Mouse (Mus musculus) kidney, embryonic 14.5 days (tissue): ENCODE measurements around the gene Erp27. TPM values are rescaled to one million over a fixed set of nuclear protein-coding genes. Genes with fewer than 3 reads are reported as not detected.
"Not testable (repeated sequence)": the region's sequence is repeated elsewhere in the genome, so short reads cannot be mapped to it uniquely, and the experiment has no call there.

Experiments used
- ATAC-seq: fragments of 200-750 bp; cut with Nextera tagmentation; 2 replicates; pipeline ENCODE4 v1.8.0; 2017; ENCODE audit warnings: moderate number of reproducible peaks, mild to moderate bottlenecking, moderate TSS enrichment, moderate library complexity; ENCODE audit not compliant: low FRiP score, low TSS enrichment
- H3K27ac ChIP-seq: fragments of 300-500 bp; sonication (generic); 2 replicates; pipeline ENCODE4 v1.5.1; 2014; ENCODE audit warnings: low read depth, mild to moderate bottlenecking, low read length, moderate library complexity, mixed read lengths
- H3K27me3 ChIP-seq: fragments of 300-500 bp; sonication (generic); 2 replicates; pipeline ENCODE4 v1.6.1; 2014; ENCODE audit warnings: mild to moderate bottlenecking, low read length; ENCODE audit not compliant: control insufficient read depth, insufficient read depth
- H3K36me3 ChIP-seq: fragments of 300-500 bp; sonication (generic); 2 replicates; pipeline ENCODE4 v1.6.1; 2014; ENCODE audit warnings: low read length, mixed read lengths; ENCODE audit not compliant: control insufficient read depth, insufficient read depth
- H3K4me1 ChIP-seq: fragments of 300-500 bp; sonication (generic); 2 replicates; pipeline ENCODE4 v1.6.1; 2014; ENCODE audit warnings: low read length, mixed read lengths; ENCODE audit not compliant: control insufficient read depth, insufficient read depth
- H3K4me2 ChIP-seq: fragments of 300-500 bp; sonication (generic); replicated peaks from 2 replicates; pipeline ENCODE4 v1.6.1; 2014; ENCODE audit warnings: low read depth, mild to moderate bottlenecking, low read length
- H3K4me3 ChIP-seq: fragments of 300-500 bp; sonication (generic); 2 replicates; pipeline ENCODE4 v1.5.1; 2014; ENCODE audit warnings: mild to moderate bottlenecking, low read length
- H3K9ac ChIP-seq: fragments of 300-500 bp; sonication (generic); 2 replicates; pipeline ENCODE4 v1.6.1; 2014; ENCODE audit warnings: low read depth, mild to moderate bottlenecking, low read length, moderate library complexity
- H3K9me3 ChIP-seq: fragments of 300-500 bp; sonication (generic); 2 replicates; pipeline ENCODE4 v1.6.1; 2016; ENCODE audit warnings: low read length; ENCODE audit not compliant: control insufficient read depth
- WGBS: fragments of 180-500 bp; shearing (Covaris S2); extraction: QIAGEN DNeasy Blood & Tissue Kit; methylation state at CpG from one replicate; pipeline ENCODE4 v1.1.7; 2014; 5-methylcytosine and 5-hydroxymethylcytosine counted together
- polyA plus RNA-seq: library from polyadenylated mRNA; unstranded; fragments of >200 nt; fragmentation: Nextera tagmentation; extraction: Ambion mirVana; gene quantifications from 2 replicates; pipeline ENCODE4 v1.2.1, GENCODE M21; 2014

The Erp27 gene
- polyA plus RNA-seq: 0.22 and 0.31 TPM in 2 replicates

DNA sequence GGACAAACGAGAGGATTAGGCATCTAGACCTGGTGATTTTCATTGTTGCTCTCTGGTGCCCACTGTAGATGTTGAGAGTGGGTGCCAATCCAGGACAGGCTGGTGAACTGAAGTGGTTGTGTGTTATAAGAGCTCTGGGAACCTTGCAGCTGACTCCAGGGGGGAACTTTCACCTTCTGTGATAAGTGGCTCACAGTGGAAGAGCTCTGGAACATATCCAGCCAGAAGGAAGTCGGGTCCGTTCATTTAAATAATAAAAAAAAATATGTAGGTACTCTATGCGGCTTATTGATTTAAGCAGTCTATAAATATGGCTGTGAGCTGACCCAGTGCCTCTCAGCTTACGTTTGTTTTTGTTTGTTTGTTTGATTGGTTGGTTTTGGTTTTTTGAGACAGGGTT lies at the start of gene Erp27:
Gene Erp27, minus strand, starts transcription at position 101 of the 400 bp plus-strand sequence.
- Histone ChIP-seq H3K4me2 (no peak within 1 kb of the TSS), H3K4me1 (peaks cover 4% of the 10 kb centered on the region; the same call in 1 of the 2 replicates), H3K27me3 (no peaks in the 10 kb centered on the region), H3K36me3 (no peaks in the 10 kb centered on the region), H3K27ac (no peak within 1 kb of the TSS), H3K4me3 (no peak within 1 kb of the TSS), H3K9me3 (no peaks in the 10 kb centered on the region), H3K9ac (no peak within 1 kb of the TSS)
- 78% methylated on average over 5 of the region's 5 CpGs for WGBS
- no peak for ATAC-seq

DNA sequence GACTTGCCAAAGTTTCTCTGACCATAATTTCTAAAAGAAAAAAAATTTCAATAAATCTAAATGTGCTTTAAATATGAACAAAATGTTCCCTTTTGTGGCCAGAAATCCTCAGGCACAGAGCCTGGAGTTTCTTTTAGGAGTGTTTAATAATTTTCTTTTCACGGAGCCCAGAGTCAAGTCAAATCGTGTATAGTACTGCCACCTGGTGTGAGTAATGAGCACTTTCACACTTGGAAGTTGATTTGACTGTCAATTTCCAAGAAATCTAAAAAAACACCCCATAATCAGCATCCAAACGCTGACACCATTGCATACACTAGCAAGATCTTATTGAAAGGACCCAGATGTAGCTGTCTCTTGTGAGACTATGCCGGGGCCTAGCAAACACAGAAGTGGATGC lies 46.9 kb upstream of the Erp27 start:
- WGBS: 27% methylated on average over 4 of the region's 4 CpGs
- H3K36me3 ChIP-seq, H3K4me1 ChIP-seq, H3K9ac ChIP-seq, H3K27ac ChIP-seq, H3K27me3 ChIP-seq, H3K4me2 ChIP-seq, H3K4me3 ChIP-seq, H3K9me3 ChIP-seq: not testable (repeated sequence)
- 0 out of 2 replicates have a peak, but pooled peaks have one; percentile 66 for ATAC-seq

- Histone ChIP-seq H3K36me3 (no peaks in the 10 kb centered on the region), H3K9me3 (no peaks in the 10 kb centered on the region), H3K4me2 (no peak overlapping the region), H3K9ac (no peak overlapping the region), H3K4me3 (no peak overlapping the region), H3K27ac (no peak overlapping the region), H3K4me1 (no peaks in the 10 kb centered on the region), H3K27me3 (no peaks in the 10 kb centered on the region)
- no peak for ATAC-seq
- 75% methylated on average over 4 of the region's 4 CpGs for WGBS
Observed at GRCm38 (mm10) chr6:136967466-136967865, 45.5 kb upstream of the Erp27 start.

GRCm38 (mm10) chr6:136965912-136966311 lies 43.9 kb upstream of the Erp27 start:
- Histone ChIP-seq H3K4me1 (no peaks in the 10 kb centered on the region), H3K9me3 (no peaks in the 10 kb centered on the region), H3K4me2 (no peak overlapping the region)

DNA sequence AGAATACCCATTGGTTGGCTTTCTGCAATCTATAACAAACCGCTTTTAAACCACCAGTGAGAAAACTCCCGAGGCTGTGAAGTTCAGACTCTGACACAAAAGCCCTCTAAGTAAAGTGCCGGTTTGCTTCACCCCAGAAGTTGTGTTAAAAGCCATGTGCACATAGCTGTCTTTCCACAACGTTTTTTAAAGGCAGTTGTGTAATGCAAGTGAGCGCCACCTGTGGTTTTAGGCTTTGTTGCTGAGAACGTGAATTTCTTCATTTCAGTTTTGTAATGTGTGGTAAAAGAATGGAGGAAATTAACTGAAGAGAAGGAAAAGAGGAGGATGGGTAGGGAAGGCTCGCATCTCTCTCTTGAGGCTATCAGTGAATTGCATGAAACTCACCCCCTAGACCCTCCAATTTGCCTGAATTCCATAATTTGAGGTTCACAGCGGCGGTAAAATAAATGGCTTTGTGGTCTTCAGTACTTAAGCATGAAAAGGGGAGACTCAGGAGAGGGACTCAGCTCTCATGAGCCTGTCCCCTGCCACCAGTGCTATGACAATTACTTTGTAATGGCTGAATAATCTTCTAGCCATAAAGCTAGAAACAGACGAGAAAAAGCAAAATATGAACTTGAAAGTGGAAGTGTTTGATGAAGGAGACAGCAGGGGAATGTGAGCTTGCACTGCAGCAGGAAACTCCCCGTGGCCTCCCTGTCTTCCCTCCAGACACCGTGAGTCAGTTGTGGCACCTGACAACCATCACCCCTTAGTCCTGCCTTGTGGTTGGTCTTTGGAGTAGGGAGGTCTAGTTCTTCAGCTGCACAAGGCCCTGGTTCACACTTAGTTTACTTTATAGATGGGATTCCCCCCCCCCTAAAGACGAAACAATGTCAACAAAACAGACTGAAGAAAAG lies 42.9 kb upstream of the Erp27 start:
- no peaks in the 10 kb centered on the region for H3K4me1 ChIP-seq
- no peak overlapping the region for H3K4me3 ChIP-seq
- no peaks in the 10 kb centered on the region for H3K9me3 ChIP-seq
- ATAC-seq: no peak
- no peaks in the 10 kb centered on the region for H3K36me3 ChIP-seq
- 70% methylated on average over 13 of the region's 13 CpGs for WGBS
- H3K4me2 ChIP-seq: no peak overlapping the region
- no peaks in the 10 kb centered on the region for H3K27me3 ChIP-seq
- H3K27ac ChIP-seq: no peak overlapping the region
- no peak overlapping the region for H3K9ac ChIP-seq

More at GRCm38 (mm10) chr6:136965912-136966311, 43.9 kb upstream of the Erp27 start:
- 62% methylated on average over 10 of the region's 10 CpGs for WGBS
- Histone ChIP-seq H3K27me3 (no peaks in the 10 kb centered on the region), H3K27ac (no peak overlapping the region), H3K9ac (no peak overlapping the region), H3K36me3 (no peaks in the 10 kb centered on the region), H3K4me3 (no peak overlapping the region)
- ATAC-seq: no peak

DNA sequence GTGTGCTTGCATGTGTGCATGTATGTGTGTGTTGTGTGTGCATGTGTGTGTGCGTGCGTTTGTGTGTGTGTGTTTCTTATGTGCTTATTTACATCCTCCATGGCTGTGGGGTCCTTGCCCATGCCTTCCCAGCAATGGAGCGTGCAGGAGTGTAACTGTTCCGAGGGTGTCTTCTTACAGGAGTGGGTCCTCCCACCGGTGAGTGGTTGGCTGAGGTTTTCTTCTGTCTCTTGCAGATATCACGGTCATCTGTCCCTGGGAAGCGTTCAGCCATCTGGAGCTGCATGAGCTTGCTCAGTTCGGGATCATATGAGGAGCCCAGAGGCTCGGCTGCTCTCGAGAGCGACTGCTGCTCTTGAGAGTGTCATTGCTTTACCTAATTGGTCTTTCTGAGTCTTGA lies 41.0 kb upstream of the Erp27 start:
- no peaks in the 10 kb centered on the region for H3K9me3 ChIP-seq

DNA sequence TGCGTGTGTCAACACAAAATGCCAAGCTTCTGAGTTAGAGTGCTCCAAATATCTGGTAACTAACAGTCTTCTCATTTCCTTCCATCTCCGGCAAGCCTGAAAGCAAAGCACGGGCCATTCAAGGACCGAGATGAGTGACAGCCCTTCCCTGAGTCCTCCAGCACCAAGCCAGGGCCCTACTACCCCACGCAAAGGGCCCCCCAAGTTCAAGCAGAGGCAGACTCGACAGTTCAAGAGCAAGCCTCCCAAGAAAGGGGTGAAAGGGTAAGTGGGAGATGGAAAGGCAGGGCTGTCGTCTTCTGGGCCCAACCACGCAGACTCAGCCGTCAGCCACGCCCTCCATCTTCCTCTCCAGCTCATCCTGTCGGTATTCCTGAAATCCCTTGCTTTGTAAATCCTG lies 37.2 kb upstream of the Erp27 start:
- Histone ChIP-seq H3K9me3 (no peaks in the 10 kb centered on the region), H3K9ac (no peak overlapping the region), H3K4me2 (no peak overlapping the region), H3K4me3 (no peak overlapping the region), H3K36me3 (no peaks in the 10 kb centered on the region), H3K27ac (no peak overlapping the region), H3K4me1 (0 out of 2 replicates have a peak, but pooled peaks cover 3% of the 10 kb centered on the region), H3K27me3 (no peaks in the 10 kb centered on the region)
- ATAC-seq: no peak
- 59% methylated on average over 11 of the region's 11 CpGs for WGBS

More for the DNA sequence above, 41.0 kb upstream of the Erp27 start:
- no peak overlapping the region for H3K27ac ChIP-seq
- H3K4me1 ChIP-seq: no peaks in the 10 kb centered on the region
- H3K4me2 ChIP-seq: no peak overlapping the region
- no peak overlapping the region for H3K4me3 ChIP-seq
- H3K27me3 ChIP-seq: no peaks in the 10 kb centered on the region
- ATAC-seq: peak; percentile 72
- no peak overlapping the region for H3K9ac ChIP-seq
- no peaks in the 10 kb centered on the region for H3K36me3 ChIP-seq
- WGBS: 48% methylated on average over 11 of the region's 11 CpGs

DNA sequence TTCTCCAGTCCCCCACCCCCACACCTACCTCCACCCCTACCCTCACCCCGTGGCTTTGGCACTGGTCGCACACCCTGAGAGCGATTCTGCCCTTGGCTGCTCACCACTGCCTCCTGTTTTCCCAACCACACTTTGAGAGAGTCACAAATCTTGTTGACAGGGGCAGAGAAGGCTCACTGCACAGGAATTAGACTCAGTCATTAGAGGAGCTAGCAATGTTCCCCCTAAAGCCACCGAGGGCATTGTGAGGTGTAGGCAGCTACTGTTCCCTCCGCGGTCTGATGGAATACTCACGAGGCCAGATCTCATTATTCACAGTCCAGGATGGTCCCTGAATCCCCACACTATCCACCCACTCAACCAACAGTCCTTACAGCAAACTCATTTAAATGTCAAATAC lies 35.1 kb upstream of the Erp27 start:
- Histone ChIP-seq H3K27me3 (no peaks in the 10 kb centered on the region), H3K36me3 (no peaks in the 10 kb centered on the region), H3K9me3 (no peaks in the 10 kb centered on the region), H3K4me2 (no peak overlapping the region), H3K9ac (no peak overlapping the region), H3K27ac (no peak overlapping the region), H3K4me3 (no peak overlapping the region), H3K4me1 (0 out of 2 replicates have a peak, but pooled peaks cover 3% of the 10 kb centered on the region)
- peak; percentile 91 for ATAC-seq
- 11% methylated on average over 7 of the region's 7 CpGs for WGBS

- Histone ChIP-seq H3K4me1 (0 out of 2 replicates have a peak, but pooled peaks cover 3% of the 10 kb centered on the region), H3K27me3 (no peaks in the 10 kb centered on the region), H3K4me2 (no peak overlapping the region), H3K9me3 (no peaks in the 10 kb centered on the region), H3K36me3 (no peaks in the 10 kb centered on the region), H3K9ac (no peak overlapping the region), H3K4me3 (no peak overlapping the region), H3K27ac (no peak overlapping the region)
- 83% methylated on average over 3 of the region's 3 CpGs for WGBS
- ATAC-seq: no peak
Observed at GRCm38 (mm10) chr6:136955240-136955639, 33.3 kb upstream of the Erp27 start.
